Mouse (Mus musculus): ENCODE measurements around the gene Cdk9. TPM values are rescaled to one million over a fixed set of nuclear protein-coding genes. Genes with fewer than 3 reads are reported as not detected.

Gene Cdk9
- polyA plus RNA-seq (2015; fragmentation: Nextera tagmentation; extraction: Ambion mirVana): 63.6 and 69.4 TPM in 2 replicates

- peak within 1 kb of the TSS; percentile 100 for H3K27ac ChIP-seq (ENCODE audit: low read depth, low read length)
- H3K4me2 ChIP-seq (ENCODE audit: low read length): peak within 1 kb of the TSS; percentile 97
- peak within 1 kb of the TSS; percentile 95 for H3K4me3 ChIP-seq (ENCODE audit: low read length)
- WGBS: 0% methylated on average over 43 of the region's 79 CpGs
- H3K27me3 ChIP-seq (replicated peaks; ENCODE audit: control insufficient read depth, insufficient read depth, low read length): no peaks in the 10 kb centered on the region
- peaks cover 25% of the 10 kb centered on the region for H3K4me1 ChIP-seq (ENCODE audit: control insufficient read depth, insufficient read depth, low read depth, low read length)
- ATAC-seq: peak; percentile 90
- no peaks in the 10 kb centered on the region for H3K9me3 ChIP-seq (ENCODE audit: control insufficient read depth, low read length)
- peak within 1 kb of the TSS; percentile 96 for H3K9ac ChIP-seq (ENCODE audit: low read depth, low read length)
- H3K36me3 ChIP-seq (ENCODE audit: control insufficient read depth, insufficient read depth, low read length): peaks cover 13% of the 10 kb centered on the region
Observed at GRCm38 (mm10) chr2:32712934-32713817, at the start of gene Cdk9. Cdk9 (minus strand) TSS chr2:32713076.

DNA sequence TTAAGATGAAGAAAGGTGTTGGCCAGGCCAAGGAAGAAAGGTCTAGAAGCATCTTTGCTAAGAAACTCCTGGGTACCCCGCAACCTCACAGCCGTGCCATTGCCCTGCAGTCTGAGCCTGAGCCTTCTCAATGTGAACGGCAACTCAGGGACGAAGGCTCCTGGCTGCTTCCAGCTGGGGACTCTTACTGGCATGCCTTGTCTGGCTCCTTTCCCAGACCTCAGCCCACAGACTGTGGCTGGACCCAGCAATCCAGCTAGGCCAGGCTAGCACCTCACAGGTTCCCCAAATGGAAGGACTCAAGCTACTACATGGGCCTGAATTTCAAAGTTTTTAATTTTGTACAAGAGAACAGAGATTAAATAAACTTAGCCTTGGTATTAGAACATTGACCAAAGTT lies 49.0 kb upstream of the Cdk9 start:
- Histone ChIP-seq H3K9me3 (ENCODE audit: control insufficient read depth, low read length) (no peaks in the 10 kb centered on the region), H3K4me3 (ENCODE audit: low read length) (no peak overlapping the region), H3K4me2 (ENCODE audit: low read length) (no peak overlapping the region), H3K4me1 (ENCODE audit: control insufficient read depth, insufficient read depth, low read depth, low read length) (peaks cover 8% of the 10 kb centered on the region), H3K36me3 (ENCODE audit: control insufficient read depth, insufficient read depth, low read length) (peaks cover 18% of the 10 kb centered on the region), H3K27me3 (replicated peaks; ENCODE audit: control insufficient read depth, insufficient read depth, low read length) (no peaks in the 10 kb centered on the region), H3K9ac (ENCODE audit: low read depth, low read length) (no peak overlapping the region), H3K27ac (ENCODE audit: low read depth, low read length) (no peak overlapping the region)
- WGBS: 87% methylated on average over 4 of the region's 4 CpGs
- ATAC-seq: no peak

DNA sequence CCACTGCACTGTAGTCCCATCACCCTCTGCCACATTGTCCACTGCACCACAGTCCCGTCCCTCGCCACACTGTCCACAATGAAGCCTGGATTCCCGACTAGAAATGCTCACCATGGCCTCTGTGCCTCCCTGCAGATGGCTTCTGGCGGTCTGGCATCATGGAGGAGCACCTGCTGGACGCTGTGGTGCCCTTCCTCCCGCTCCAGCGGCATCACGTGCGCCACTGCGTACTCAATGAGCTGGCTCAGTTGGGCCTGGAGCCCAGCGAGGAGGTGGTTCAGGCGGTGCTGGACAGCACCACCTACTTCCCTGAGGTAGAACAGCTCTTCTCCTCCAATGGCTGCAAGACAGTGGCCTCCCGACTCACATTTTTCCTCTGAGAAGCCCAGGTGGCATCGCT lies 48.5 kb upstream of the Cdk9 start:
- peaks cover 8% of the 10 kb centered on the region for H3K4me1 ChIP-seq (ENCODE audit: control insufficient read depth, insufficient read depth, low read depth, low read length)
- H3K4me3 ChIP-seq (ENCODE audit: low read length): no peak overlapping the region
- no peak overlapping the region for H3K9ac ChIP-seq (ENCODE audit: low read depth, low read length)
- H3K9me3 ChIP-seq (ENCODE audit: control insufficient read depth, low read length): no peaks in the 10 kb centered on the region
- H3K4me2 ChIP-seq (ENCODE audit: low read length): no peak overlapping the region
- WGBS: 87% methylated on average over 14 of the region's 14 CpGs
- no peak overlapping the region for H3K27ac ChIP-seq (ENCODE audit: low read depth, low read length)
- H3K36me3 ChIP-seq (ENCODE audit: control insufficient read depth, insufficient read depth, low read length): peaks cover 18% of the 10 kb centered on the region
- no peaks in the 10 kb centered on the region for H3K27me3 ChIP-seq (replicated peaks; ENCODE audit: control insufficient read depth, insufficient read depth, low read length)
- ATAC-seq: no peak

DNA sequence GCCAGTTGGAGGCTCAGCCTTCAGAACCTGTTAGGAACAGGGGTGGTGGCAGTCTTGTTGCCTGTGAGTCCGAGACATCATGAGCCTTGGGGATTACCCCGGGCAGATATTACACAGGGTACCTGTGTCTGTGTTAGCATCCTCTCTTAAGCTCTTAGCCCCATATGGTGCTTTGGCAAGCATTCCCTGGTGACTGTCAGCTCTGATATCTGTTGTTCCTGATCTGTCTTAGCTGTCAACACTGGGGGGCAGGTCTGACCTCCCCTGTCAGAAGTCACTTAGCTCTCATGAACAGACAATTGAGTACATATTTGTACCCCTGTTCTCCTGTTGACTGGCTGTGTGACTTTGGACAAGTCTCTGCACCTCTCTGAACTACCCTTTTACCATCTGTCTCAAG lies 46.1 kb upstream of the Cdk9 start:
- no peak overlapping the region for H3K27ac ChIP-seq (ENCODE audit: low read depth, low read length)
- ATAC-seq: no peak
- 75% methylated on average over 2 of the region's 2 CpGs for WGBS
- H3K4me1 ChIP-seq (ENCODE audit: control insufficient read depth, insufficient read depth, low read depth, low read length): peaks cover 8% of the 10 kb centered on the region
- H3K4me3 ChIP-seq (ENCODE audit: low read length): no peak overlapping the region
- no peaks in the 10 kb centered on the region for H3K9me3 ChIP-seq (ENCODE audit: control insufficient read depth, low read length)
- H3K27me3 ChIP-seq (replicated peaks; ENCODE audit: control insufficient read depth, insufficient read depth, low read length): no peaks in the 10 kb centered on the region
- H3K9ac ChIP-seq (ENCODE audit: low read depth, low read length): no peak overlapping the region
- no peak overlapping the region for H3K4me2 ChIP-seq (ENCODE audit: low read length)
- H3K36me3 ChIP-seq (ENCODE audit: control insufficient read depth, insufficient read depth, low read length): peaks cover 29% of the 10 kb centered on the region

DNA sequence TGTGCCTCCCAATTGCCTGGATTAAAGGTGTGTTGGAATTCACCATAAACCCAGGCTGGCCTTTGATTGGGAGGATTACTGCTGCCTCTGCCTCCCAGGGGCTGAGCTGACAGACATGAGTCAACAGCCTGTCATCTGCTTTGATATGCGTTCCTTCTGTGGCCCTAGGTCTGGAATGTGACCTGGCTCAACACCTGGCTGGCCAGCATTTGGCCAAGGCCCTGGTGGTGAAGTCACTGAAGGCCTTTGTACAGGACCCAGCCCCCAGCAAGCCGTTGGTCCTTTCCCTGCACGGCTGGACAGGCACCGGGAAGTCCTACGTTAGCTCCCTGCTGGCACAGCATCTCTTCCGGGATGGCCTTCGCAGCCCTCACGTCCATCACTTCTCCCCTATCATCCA lies 45.6 kb upstream of the Cdk9 start:
- Histone ChIP-seq H3K36me3 (ENCODE audit: control insufficient read depth, insufficient read depth, low read length) (peaks cover 29% of the 10 kb centered on the region), H3K27me3 (replicated peaks; ENCODE audit: control insufficient read depth, insufficient read depth, low read length) (no peaks in the 10 kb centered on the region), H3K27ac (ENCODE audit: low read depth, low read length) (no peak overlapping the region), H3K9ac (ENCODE audit: low read depth, low read length) (peak overlapping the region; percentile 27; the same call in 1 of the 2 replicates), H3K4me3 (ENCODE audit: low read length) (no peak overlapping the region; the same call in 1 of the 2 replicates), H3K4me1 (ENCODE audit: control insufficient read depth, insufficient read depth, low read depth, low read length) (peaks cover 8% of the 10 kb centered on the region), H3K4me2 (ENCODE audit: low read length) (peak overlapping the region; percentile 61), H3K9me3 (ENCODE audit: control insufficient read depth, low read length) (no peaks in the 10 kb centered on the region)
- WGBS: 73% methylated on average over 8 of the region's 8 CpGs
- ATAC-seq: no peak

GRCm38 (mm10) chr2:32757056-32757845 lies 44.4 kb upstream of the Cdk9 start, which contains the start of gene Tor2a:
Tor2a (plus strand) TSS chr2:32757234.
- Histone ChIP-seq H3K36me3 (ENCODE audit: control insufficient read depth, insufficient read depth, low read length) (peaks cover 35% of the 10 kb centered on the region), H3K9me3 (ENCODE audit: control insufficient read depth, low read length) (no peaks in the 10 kb centered on the region), H3K9ac (ENCODE audit: low read depth, low read length) (peak within 1 kb of the TSS; percentile 70), H3K4me2 (ENCODE audit: low read length) (peak within 1 kb of the TSS; percentile 61), H3K4me3 (ENCODE audit: low read length) (peak within 1 kb of the TSS; percentile 51), H3K4me1 (ENCODE audit: control insufficient read depth, insufficient read depth, low read depth, low read length) (peaks cover 8% of the 10 kb centered on the region), H3K27me3 (replicated peaks; ENCODE audit: control insufficient read depth, insufficient read depth, low read length) (no peaks in the 10 kb centered on the region), H3K27ac (ENCODE audit: low read depth, low read length) (peak within 1 kb of the TSS; percentile 80)
- peak; percentile 93 for ATAC-seq
- WGBS: under 1% methylated on average over 60 of the region's 66 CpGs

- H3K27me3 ChIP-seq (replicated peaks; ENCODE audit: control insufficient read depth, insufficient read depth, low read length): no peaks in the 10 kb centered on the region
- H3K4me3 ChIP-seq (ENCODE audit: low read length): peak overlapping the region; percentile 51
- peaks cover 32% of the 10 kb centered on the region for H3K36me3 ChIP-seq (ENCODE audit: control insufficient read depth, insufficient read depth, low read length)
- ATAC-seq: peak; percentile 34; the same call in 1 of the 2 replicates
- no peak overlapping the region for H3K9ac ChIP-seq (ENCODE audit: low read depth, low read length)
- peak overlapping the region; percentile 61 for H3K4me2 ChIP-seq (ENCODE audit: low read length)
- H3K9me3 ChIP-seq (ENCODE audit: control insufficient read depth, low read length): no peaks in the 10 kb centered on the region
- H3K27ac ChIP-seq (ENCODE audit: low read depth, low read length): peak overlapping the region; percentile 49; the same call in 1 of the 2 replicates
- WGBS: 22% methylated on average over 5 of the region's 6 CpGs
- H3K4me1 ChIP-seq (ENCODE audit: control insufficient read depth, insufficient read depth, low read depth, low read length): peaks cover 8% of the 10 kb centered on the region
Observed at GRCm38 (mm10) chr2:32756674-32757055, 43.8 kb upstream of the Cdk9 start.

- WGBS: 61% methylated on average over 10 of the region's 10 CpGs
- Histone ChIP-seq H3K9me3 (ENCODE audit: control insufficient read depth, low read length) (no peaks in the 10 kb centered on the region), H3K4me1 (ENCODE audit: control insufficient read depth, insufficient read depth, low read depth, low read length) (peaks cover 6% of the 10 kb centered on the region), H3K4me3 (ENCODE audit: low read length) (no peak overlapping the region), H3K4me2 (ENCODE audit: low read length) (no peak overlapping the region), H3K36me3 (ENCODE audit: control insufficient read depth, insufficient read depth, low read length) (peaks cover 41% of the 10 kb centered on the region), H3K27ac (ENCODE audit: low read depth, low read length) (no peak overlapping the region), H3K27me3 (replicated peaks; ENCODE audit: control insufficient read depth, insufficient read depth, low read length) (no peaks in the 10 kb centered on the region), H3K9ac (ENCODE audit: low read depth, low read length) (no peak overlapping the region)
- no peak for ATAC-seq
Observed at GRCm38 (mm10) chr2:32752181-32752580, 39.3 kb upstream of the Cdk9 start.

DNA sequence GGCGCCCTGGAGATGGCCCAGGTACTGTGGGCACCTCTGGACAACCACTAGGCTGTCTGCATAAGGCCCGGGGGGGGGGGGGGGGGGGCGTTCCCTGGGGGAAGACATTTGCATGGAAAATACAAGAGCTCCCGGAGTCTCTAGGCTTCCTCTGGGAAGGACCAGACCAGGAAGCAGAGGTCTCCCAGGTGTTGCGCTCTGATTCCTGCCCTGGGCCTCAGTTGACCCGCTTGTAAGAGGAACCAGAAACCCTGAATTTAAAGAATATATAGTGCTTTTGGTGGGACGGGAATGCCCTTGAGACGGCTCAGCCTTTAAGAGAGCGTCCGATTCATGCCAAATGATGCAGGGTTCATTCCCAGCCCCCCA lies 38.8 kb upstream of the Cdk9 start:
- Histone ChIP-seq H3K9ac (ENCODE audit: low read depth, low read length) (no peak overlapping the region), H3K27me3 (replicated peaks; ENCODE audit: control insufficient read depth, insufficient read depth, low read length) (no peaks in the 10 kb centered on the region), H3K4me3 (ENCODE audit: low read length) (peak overlapping the region; percentile 28), H3K36me3 (ENCODE audit: control insufficient read depth, insufficient read depth, low read length) (peaks cover 46% of the 10 kb centered on the region), H3K4me1 (ENCODE audit: control insufficient read depth, insufficient read depth, low read depth, low read length) (peaks cover 6% of the 10 kb centered on the region), H3K9me3 (ENCODE audit: control insufficient read depth, low read length) (no peaks in the 10 kb centered on the region), H3K27ac (ENCODE audit: low read depth, low read length) (no peak overlapping the region; the same call in 1 of the 2 replicates), H3K4me2 (ENCODE audit: low read length) (peak overlapping the region; percentile 54)
- WGBS: 25% methylated on average over 9 of the region's 10 CpGs
- ATAC-seq: no peak
